Mouse (Mus musculus) embryonic facial prominence, embryonic 12.5 days (tissue): ENCODE results near the gene Utp4. TPM values are rescaled to one million over a fixed set of nuclear protein-coding genes. Genes with fewer than 3 reads are reported as not detected.
A peak's percentile ranks its signal among the peaks of the same experiment; 100 is the strongest.

Experiments used
- ATAC-seq: fragments of 200-750 bp; cut with Nextera tagmentation; 2 replicates; pipeline ENCODE4 v1.8.0; 2017; ENCODE audit not compliant: insufficient number of reproducible peaks, insufficient read depth, low FRiP score, low TSS enrichment
- H3K27ac ChIP-seq: fragments of 300-500 bp; sonication (generic); 2 replicates; pipeline ENCODE4 v1.5.1; 2016; ENCODE audit warnings: mild to moderate bottlenecking
- H3K27me3 ChIP-seq: fragments of 300-500 bp; sonication (generic); 2 replicates; pipeline ENCODE4 v1.6.1; 2016; ENCODE audit warnings: mild to moderate bottlenecking, moderate library complexity
- H3K36me3 ChIP-seq: fragments of 300-500 bp; sonication (generic); 2 replicates; pipeline ENCODE4 v1.6.1; 2016; ENCODE audit warnings: mild to moderate bottlenecking
- H3K4me1 ChIP-seq: fragments of 300-500 bp; sonication (generic); 2 replicates; pipeline ENCODE4 v1.6.1; 2016
- H3K4me2 ChIP-seq: fragments of 300-500 bp; sonication (generic); replicated peaks from 2 replicates; pipeline ENCODE4 v1.6.1; 2016; ENCODE audit warnings: mild to moderate bottlenecking, moderate library complexity
- H3K4me3 ChIP-seq: fragments of 300-500 bp; sonication (generic); 2 replicates; pipeline ENCODE4 v1.5.1; 2016; ENCODE audit warnings: mild to moderate bottlenecking
- H3K9ac ChIP-seq: fragments of 300-500 bp; sonication (generic); 2 replicates; pipeline ENCODE4 v1.6.1; 2016; ENCODE audit warnings: mild to moderate bottlenecking, moderate library complexity
- H3K9me3 ChIP-seq: fragments of 300-500 bp; sonication (generic); 2 replicates; pipeline ENCODE4 v1.6.1; 2016; ENCODE audit warnings: mild to moderate bottlenecking, moderate library complexity
- WGBS: fragments of 180-500 bp; shearing (Covaris S2); methylation state at CpG from one replicate; pipeline ENCODE4 v1.1.7; 2016; 5-methylcytosine and 5-hydroxymethylcytosine counted together
- polyA plus RNA-seq: library from polyadenylated mRNA; unstranded; fragments of >200 nt; fragmentation: Nextera tagmentation; extraction: Ambion mirVana; gene quantifications from 2 replicates; pipeline ENCODE4 v1.2.1, GENCODE M21; 2016

Utp4 gene
- polyA plus RNA-seq, 1 experiment from 2014 or later: 71.2 TPM

GRCm38 (mm10) chr8:106948678-106949243 lies 55.3 kb downstream of the Utp4 start:
- Histone ChIP-seq H3K36me3 (no peaks in the 10 kb centered on the region), H3K27ac (no peak overlapping the region), H3K4me3 (no peak overlapping the region), H3K9me3 (no peaks in the 10 kb centered on the region), H3K27me3 (no peaks in the 10 kb centered on the region), H3K9ac (no peak overlapping the region), H3K4me1 (no peaks in the 10 kb centered on the region), H3K4me2 (no peak overlapping the region)
- WGBS: 83% methylated on average over 3 of the region's 3 CpGs
- no peak for ATAC-seq

- Histone ChIP-seq H3K27ac (0 out of 2 replicates have a peak overlapping the region, but pooled peaks have one; percentile 11), H3K4me3 (no peak overlapping the region), H3K9me3 (no peaks in the 10 kb centered on the region), H3K27me3 (no peaks in the 10 kb centered on the region), H3K4me1 (no peaks in the 10 kb centered on the region), H3K4me2 (no peak overlapping the region), H3K36me3 (no peaks in the 10 kb centered on the region), H3K9ac (no peak overlapping the region)
- ATAC-seq: no peak
- 69% methylated on average over 4 of the region's 4 CpGs for WGBS
Observed at GRCm38 (mm10) chr8:106951707-106952106, 58.3 kb downstream of the Utp4 start.

GRCm38 (mm10) chr8:106953571-106953970 lies 60.1 kb downstream of the Utp4 start:
- Histone ChIP-seq H3K27ac (no peak overlapping the region), H3K4me2 (no peak overlapping the region), H3K9ac (no peak overlapping the region), H3K36me3 (no peaks in the 10 kb centered on the region), H3K4me3 (no peak overlapping the region), H3K4me1 (no peaks in the 10 kb centered on the region), H3K9me3 (no peaks in the 10 kb centered on the region), H3K27me3 (no peaks in the 10 kb centered on the region)
- no peak for ATAC-seq
- WGBS: 78% methylated on average over 4 of the region's 4 CpGs

- H3K9ac ChIP-seq: no peak overlapping the region
- no peaks in the 10 kb centered on the region for H3K36me3 ChIP-seq
- H3K4me3 ChIP-seq: no peak overlapping the region
- no peak for ATAC-seq
- no peak overlapping the region for H3K27ac ChIP-seq
- no peak overlapping the region for H3K4me2 ChIP-seq
- WGBS: 87% methylated on average over 3 of the region's 3 CpGs
- no peaks in the 10 kb centered on the region for H3K9me3 ChIP-seq
- H3K4me1 ChIP-seq: no peaks in the 10 kb centered on the region
- no peaks in the 10 kb centered on the region for H3K27me3 ChIP-seq
Observed at GRCm38 (mm10) chr8:106957086-106957485, 63.6 kb downstream of the Utp4 start.

- Histone ChIP-seq H3K27ac (no peak overlapping the region), H3K9me3 (no peaks in the 10 kb centered on the region), H3K4me3 (no peak overlapping the region), H3K4me2 (no peak overlapping the region), H3K27me3 (no peaks in the 10 kb centered on the region), H3K36me3 (no peaks in the 10 kb centered on the region), H3K9ac (no peak overlapping the region), H3K4me1 (no peaks in the 10 kb centered on the region)
- WGBS: 86% methylated on average over 3 of the region's 3 CpGs
- ATAC-seq: no peak
Observed at GRCm38 (mm10) chr8:106958212-106958611, 64.8 kb downstream of the Utp4 start.

GRCm38 (mm10) chr8:106959626-106960025 lies 66.2 kb downstream of the Utp4 start:
- Histone ChIP-seq H3K36me3 (no peaks in the 10 kb centered on the region), H3K4me2 (no peak overlapping the region), H3K27ac (no peak overlapping the region), H3K27me3 (no peaks in the 10 kb centered on the region), H3K9ac (no peak overlapping the region), H3K4me1 (no peaks in the 10 kb centered on the region), H3K4me3 (no peak overlapping the region), H3K9me3 (no peaks in the 10 kb centered on the region)
- WGBS: 75% methylated on average over 2 of the region's 2 CpGs
- no peak for ATAC-seq

- Histone ChIP-seq H3K4me2 (no peak overlapping the region), H3K27ac (no peak overlapping the region), H3K36me3 (no peaks in the 10 kb centered on the region), H3K4me1 (no peaks in the 10 kb centered on the region), H3K27me3 (no peaks in the 10 kb centered on the region), H3K9ac (no peak overlapping the region), H3K4me3 (no peak overlapping the region), H3K9me3 (no peaks in the 10 kb centered on the region)
- no peak for ATAC-seq
- 79% methylated on average over 3 of the region's 3 CpGs for WGBS
Observed at GRCm38 (mm10) chr8:106962322-106962721, 68.9 kb downstream of the Utp4 start.

GRCm38 (mm10) chr8:106963365-106963764 lies 69.9 kb downstream of the Utp4 start:
- H3K9me3 ChIP-seq: no peaks in the 10 kb centered on the region
- H3K36me3 ChIP-seq: no peaks in the 10 kb centered on the region
- 28% methylated on average over 6 of the region's 6 CpGs for WGBS
- no peak for ATAC-seq
- no peaks in the 10 kb centered on the region for H3K27me3 ChIP-seq
- no peaks in the 10 kb centered on the region for H3K4me1 ChIP-seq
- H3K4me3 ChIP-seq: no peak overlapping the region
- no peak overlapping the region for H3K27ac ChIP-seq
- H3K4me2 ChIP-seq: no peak overlapping the region
- no peak overlapping the region for H3K9ac ChIP-seq

GRCm38 (mm10) chr8:106964573-106964972 lies 71.1 kb downstream of the Utp4 start:
- Histone ChIP-seq H3K4me2 (no peak overlapping the region), H3K27ac (no peak overlapping the region), H3K27me3 (no peaks in the 10 kb centered on the region), H3K4me1 (no peaks in the 10 kb centered on the region), H3K36me3 (no peaks in the 10 kb centered on the region), H3K9me3 (no peaks in the 10 kb centered on the region), H3K9ac (no peak overlapping the region), H3K4me3 (no peak overlapping the region)
- no peak for ATAC-seq
- WGBS: 49% methylated on average over 4 of the region's 4 CpGs

GRCm38 (mm10) chr8:106969964-106970363 lies 76.5 kb downstream of the Utp4 start:
- 83% methylated on average over 3 of the region's 3 CpGs for WGBS
- H3K4me2 ChIP-seq: no peak overlapping the region
- H3K4me3 ChIP-seq: no peak overlapping the region
- H3K9ac ChIP-seq: no peak overlapping the region
- H3K36me3 ChIP-seq: no peaks in the 10 kb centered on the region
- no peak overlapping the region for H3K27ac ChIP-seq
- 0 out of 2 replicates have a peak, but pooled peaks cover 2% of the 10 kb centered on the region for H3K4me1 ChIP-seq
- H3K27me3 ChIP-seq: no peaks in the 10 kb centered on the region
- no peaks in the 10 kb centered on the region for H3K9me3 ChIP-seq
- no peak for ATAC-seq

GRCm38 (mm10) chr8:106971916-106972315 lies 78.5 kb downstream of the Utp4 start:
- Histone ChIP-seq H3K9me3 (no peaks in the 10 kb centered on the region), H3K4me2 (no peak overlapping the region), H3K4me3 (no peak overlapping the region), H3K27me3 (no peaks in the 10 kb centered on the region), H3K36me3 (no peaks in the 10 kb centered on the region), H3K4me1 (0 out of 2 replicates have a peak, but pooled peaks cover 2% of the 10 kb centered on the region), H3K9ac (no peak overlapping the region), H3K27ac (no peak overlapping the region)
- ATAC-seq: no peak
- 61% methylated on average over 5 of the region's 5 CpGs for WGBS
